Mouse (Mus musculus): ENCODE results near the gene Otoa. TPM values are rescaled to one million over a fixed set of nuclear protein-coding genes. Genes with fewer than 3 reads are reported as not detected.

The Otoa gene
- polyA plus RNA-seq, 1 experiment from 2014 or later = 0.12 TPM

DNA sequence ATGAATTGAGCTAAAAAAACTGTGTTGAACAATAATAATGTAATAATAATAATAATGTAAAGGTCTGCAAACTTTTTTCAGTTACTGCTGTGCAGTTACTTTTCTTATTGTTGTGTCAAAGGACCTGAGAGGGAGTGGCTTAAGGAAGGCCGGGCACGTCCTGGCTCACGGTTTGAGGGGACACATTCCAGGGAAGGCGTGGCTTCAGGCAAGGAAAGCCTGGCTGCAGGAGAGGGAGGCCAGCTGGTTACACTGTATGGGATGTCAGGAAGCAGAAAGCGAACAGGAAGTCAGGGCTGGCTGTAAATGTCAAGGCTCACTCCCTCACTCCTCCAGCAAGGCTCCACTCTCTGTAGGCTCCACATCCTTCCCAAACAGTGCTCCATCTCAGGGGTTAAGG lies 69.2 kb downstream of the Otoa start:
- 66% methylated on average over 5 of the region's 5 CpGs for WGBS
- no peaks in the 10 kb centered on the region for H3K27me3 ChIP-seq (ENCODE audit: control insufficient read depth, insufficient read depth, low read length)
- no peak overlapping the region for H3K9ac ChIP-seq (ENCODE audit: low read length)
- H3K27ac ChIP-seq (ENCODE audit: low read length) = no peak overlapping the region
- no peaks in the 10 kb centered on the region for H3K36me3 ChIP-seq (ENCODE audit: control insufficient read depth, insufficient read depth)
- no peak overlapping the region for H3K4me2 ChIP-seq (ENCODE audit: low read depth, low read length)
- H3K9me3 ChIP-seq (replicated peaks; ENCODE audit: control insufficient read depth, low read length) = no peaks in the 10 kb centered on the region
- H3K4me3 ChIP-seq (ENCODE audit: low read length) = no peak overlapping the region
- ATAC-seq (replicated peaks; ENCODE audit: extremely low read depth, insufficient read depth, low FRiP score) = no peak
- no peaks in the 10 kb centered on the region for H3K4me1 ChIP-seq (ENCODE audit: control insufficient read depth, insufficient read depth, low read length)

DNA sequence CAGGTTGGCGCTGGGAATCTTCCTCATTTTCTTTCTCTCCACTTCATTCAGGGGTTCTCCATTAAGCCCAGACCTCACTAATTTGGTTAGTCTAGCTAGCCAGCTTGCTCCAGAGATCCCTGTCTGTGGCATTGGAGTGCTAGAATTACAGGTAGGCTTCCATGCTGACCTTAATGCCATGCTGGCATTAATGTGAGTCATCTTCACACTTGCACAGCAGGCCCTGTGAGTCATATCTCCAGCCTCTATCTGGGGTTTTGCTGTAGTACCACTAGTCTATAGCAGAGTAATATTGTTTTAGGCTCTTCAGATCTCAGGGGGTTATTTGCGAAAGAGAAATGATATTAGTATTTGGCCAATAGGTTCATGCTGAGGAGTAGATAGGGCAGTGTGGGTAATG lies 70.7 kb downstream of the Otoa start:
- Histone ChIP-seq H3K27ac (ENCODE audit: low read length) (no peak overlapping the region), H3K27me3 (ENCODE audit: control insufficient read depth, insufficient read depth, low read length) (no peaks in the 10 kb centered on the region), H3K4me1 (ENCODE audit: control insufficient read depth, insufficient read depth, low read length) (no peaks in the 10 kb centered on the region), H3K4me3 (ENCODE audit: low read length) (no peak overlapping the region), H3K36me3 (ENCODE audit: control insufficient read depth, insufficient read depth) (no peaks in the 10 kb centered on the region), H3K9me3 (replicated peaks; ENCODE audit: control insufficient read depth, low read length) (no peaks in the 10 kb centered on the region), H3K9ac (ENCODE audit: low read length) (no peak overlapping the region), H3K4me2 (ENCODE audit: low read depth, low read length) (no peak overlapping the region)
- ATAC-seq (replicated peaks; ENCODE audit: extremely low read depth, insufficient read depth, low FRiP score) = no peak
- WGBS = 99% methylated on average over 2 of the region's 2 CpGs

DNA sequence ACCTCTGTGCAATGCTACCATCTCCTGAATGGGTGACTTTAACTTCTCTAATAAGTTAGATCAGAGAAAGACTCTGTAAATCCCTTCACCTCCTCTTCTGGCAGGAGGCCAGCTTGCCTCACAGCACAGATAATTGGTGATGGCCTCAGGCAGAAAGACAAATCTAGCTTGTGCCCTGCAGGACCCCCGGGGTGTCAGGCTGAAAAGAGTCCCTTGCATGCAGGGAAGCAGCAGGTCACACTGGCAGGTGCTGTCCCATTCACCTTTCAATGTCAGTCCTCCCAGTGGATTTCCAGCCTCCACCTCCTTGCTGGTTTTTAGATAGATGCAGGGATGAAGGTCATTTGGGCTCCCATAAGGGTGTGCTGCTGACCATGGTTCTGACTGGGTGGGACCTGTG lies 84.2 kb downstream of the Otoa start:
- H3K4me1 ChIP-seq (ENCODE audit: control insufficient read depth, insufficient read depth, low read length) = no peaks in the 10 kb centered on the region
- H3K9me3 ChIP-seq (replicated peaks; ENCODE audit: control insufficient read depth, low read length) = no peaks in the 10 kb centered on the region
- no peak overlapping the region for H3K9ac ChIP-seq (ENCODE audit: low read length)
- no peak for ATAC-seq (replicated peaks; ENCODE audit: extremely low read depth, insufficient read depth, low FRiP score)
- no peak overlapping the region for H3K27ac ChIP-seq (ENCODE audit: low read length)
- H3K4me3 ChIP-seq (ENCODE audit: low read length) = no peak overlapping the region
- no peak overlapping the region for H3K4me2 ChIP-seq (ENCODE audit: low read depth, low read length)
- WGBS = 44% methylated on average over 1 of the region's 1 CpGs
- no peaks in the 10 kb centered on the region for H3K36me3 ChIP-seq (ENCODE audit: control insufficient read depth, insufficient read depth)
- no peaks in the 10 kb centered on the region for H3K27me3 ChIP-seq (ENCODE audit: control insufficient read depth, insufficient read depth, low read length)

DNA sequence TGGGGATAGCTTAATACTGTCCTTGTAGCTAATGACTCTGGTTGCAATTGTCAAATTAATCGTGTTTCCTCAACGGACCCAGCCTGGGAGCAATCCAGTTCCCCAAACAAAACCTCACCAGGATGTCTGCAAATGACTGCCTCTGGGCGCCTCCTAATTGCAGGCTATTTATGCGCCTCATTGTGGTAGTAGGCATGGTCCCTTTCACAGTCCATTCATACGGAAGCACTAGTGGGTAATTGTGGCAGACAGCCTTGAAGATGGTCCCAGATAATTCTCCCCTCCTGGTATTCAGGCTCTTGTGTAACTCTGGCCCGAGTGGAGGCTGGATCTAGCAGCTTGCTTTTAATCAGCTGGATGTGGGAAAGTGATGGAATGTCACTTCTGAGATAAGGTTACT lies 90.4 kb downstream of the Otoa start:
- Histone ChIP-seq H3K4me2 (ENCODE audit: low read depth, low read length) (no peak overlapping the region), H3K9me3 (replicated peaks; ENCODE audit: control insufficient read depth, low read length) (no peaks in the 10 kb centered on the region), H3K9ac (ENCODE audit: low read length) (no peak overlapping the region), H3K36me3 (ENCODE audit: control insufficient read depth, insufficient read depth) (no peaks in the 10 kb centered on the region), H3K27me3 (ENCODE audit: control insufficient read depth, insufficient read depth, low read length) (no peaks in the 10 kb centered on the region), H3K4me3 (ENCODE audit: low read length) (no peak overlapping the region), H3K4me1 (ENCODE audit: control insufficient read depth, insufficient read depth, low read length) (no peaks in the 10 kb centered on the region), H3K27ac (ENCODE audit: low read length) (no peak overlapping the region)
- no peak for ATAC-seq (replicated peaks; ENCODE audit: extremely low read depth, insufficient read depth, low FRiP score)
- 18% methylated on average over 6 of the region's 6 CpGs for WGBS

DNA sequence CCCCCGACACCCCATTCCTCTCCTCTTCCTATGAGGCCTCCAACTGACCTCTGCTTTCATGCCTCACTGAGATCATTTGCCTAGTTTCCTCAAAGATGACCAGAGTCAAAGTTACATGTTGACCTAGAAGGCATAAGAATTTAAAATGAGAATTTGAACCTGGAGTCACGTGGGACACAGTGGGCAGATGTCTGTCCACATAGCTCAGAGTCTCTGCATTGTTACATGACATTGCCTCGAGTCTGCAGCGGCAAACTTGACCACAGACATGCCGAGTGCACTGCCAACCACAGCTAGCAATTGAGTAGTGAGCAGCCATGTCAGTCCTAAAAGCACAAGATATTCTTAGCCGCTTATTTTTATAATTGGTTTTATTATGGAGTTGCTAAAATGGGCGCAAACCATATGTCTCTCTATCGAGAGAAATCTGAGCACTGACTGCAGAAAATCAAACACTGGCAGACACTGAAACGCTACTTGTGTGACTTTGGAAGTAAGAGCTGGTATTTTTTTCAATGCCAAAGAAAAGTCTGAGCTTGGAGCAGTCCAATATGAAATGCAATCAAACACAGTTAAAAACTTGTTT lies 105.8 kb downstream of the Otoa start:
- Histone ChIP-seq H3K4me2 (ENCODE audit: low read depth, low read length) (no peak overlapping the region), H3K4me1 (ENCODE audit: control insufficient read depth, insufficient read depth, low read length) (no peaks in the 10 kb centered on the region), H3K9me3 (replicated peaks; ENCODE audit: control insufficient read depth, low read length) (0 out of 2 replicates have a peak, but pooled peaks cover 2% of the 10 kb centered on the region), H3K27me3 (ENCODE audit: control insufficient read depth, insufficient read depth, low read length) (no peaks in the 10 kb centered on the region), H3K36me3 (ENCODE audit: control insufficient read depth, insufficient read depth) (no peaks in the 10 kb centered on the region), H3K9ac (ENCODE audit: low read length) (no peak overlapping the region), H3K4me3 (ENCODE audit: low read length) (no peak overlapping the region), H3K27ac (ENCODE audit: low read length) (no peak overlapping the region)
- no peak for ATAC-seq (replicated peaks; ENCODE audit: extremely low read depth, insufficient read depth, low FRiP score)
- WGBS = 76% methylated on average over 9 of the region's 9 CpGs

DNA sequence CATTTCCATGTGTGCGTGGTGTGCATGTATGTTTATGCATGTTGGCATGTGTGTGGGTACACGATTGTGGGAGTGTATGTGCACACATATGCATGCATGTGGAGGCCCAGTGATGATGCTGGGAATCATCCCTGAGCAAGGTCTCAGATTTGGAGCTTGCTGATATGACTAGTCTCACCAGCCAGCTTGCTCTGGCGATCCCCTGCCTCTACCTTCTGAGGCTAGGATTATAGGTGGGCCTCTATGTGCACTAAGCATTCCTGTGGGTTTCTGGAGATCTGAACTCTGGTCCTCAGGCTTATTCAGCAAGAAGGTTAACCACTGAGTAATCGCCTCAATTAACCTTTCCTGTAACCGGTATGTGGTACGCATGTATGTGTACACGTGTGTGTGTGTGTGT lies 107.5 kb downstream of the Otoa start:
- H3K27ac ChIP-seq (ENCODE audit: low read length) = no peak overlapping the region
- no peak for ATAC-seq (replicated peaks; ENCODE audit: extremely low read depth, insufficient read depth, low FRiP score)
- 0 out of 2 replicates have a peak, but pooled peaks cover 2% of the 10 kb centered on the region for H3K9me3 ChIP-seq (replicated peaks; ENCODE audit: control insufficient read depth, low read length)
- H3K4me1 ChIP-seq (ENCODE audit: control insufficient read depth, insufficient read depth, low read length) = no peaks in the 10 kb centered on the region
- H3K4me3 ChIP-seq (ENCODE audit: low read length) = no peak overlapping the region
- no peak overlapping the region for H3K4me2 ChIP-seq (ENCODE audit: low read depth, low read length)
- H3K27me3 ChIP-seq (ENCODE audit: control insufficient read depth, insufficient read depth, low read length) = no peaks in the 10 kb centered on the region
- no peak overlapping the region for H3K9ac ChIP-seq (ENCODE audit: low read length)
- 85% methylated on average over 7 of the region's 7 CpGs for WGBS
- no peaks in the 10 kb centered on the region for H3K36me3 ChIP-seq (ENCODE audit: control insufficient read depth, insufficient read depth)

DNA sequence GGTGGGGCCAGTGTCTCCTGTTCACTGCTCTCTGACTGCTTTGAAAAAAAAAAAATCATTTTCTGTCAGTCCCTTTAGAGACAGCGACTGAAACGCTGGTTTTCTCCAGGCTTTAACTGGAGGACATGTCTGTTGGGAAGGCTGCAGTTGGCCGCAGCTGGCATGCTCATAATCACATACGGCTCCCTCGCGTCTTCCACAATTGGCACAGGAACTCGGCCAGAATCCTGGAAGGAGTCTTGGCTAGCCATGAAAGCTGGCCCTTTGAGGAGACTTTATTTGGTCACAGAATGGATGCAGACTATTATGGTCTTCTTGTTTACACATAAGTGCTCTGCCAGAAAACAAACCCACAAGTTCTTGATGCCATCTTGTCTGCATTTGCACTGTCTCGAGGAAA lies 117.5 kb downstream of the Otoa start:
- H3K36me3 ChIP-seq (ENCODE audit: control insufficient read depth, insufficient read depth) = no peaks in the 10 kb centered on the region
- H3K9ac ChIP-seq (ENCODE audit: low read length) = no peak overlapping the region
- H3K27me3 ChIP-seq (ENCODE audit: control insufficient read depth, insufficient read depth, low read length) = no peaks in the 10 kb centered on the region
- no peak overlapping the region for H3K27ac ChIP-seq (ENCODE audit: low read length)
- no peak overlapping the region for H3K4me2 ChIP-seq (ENCODE audit: low read depth, low read length)
- no peak for ATAC-seq (replicated peaks; ENCODE audit: extremely low read depth, insufficient read depth, low FRiP score)
- H3K9me3 ChIP-seq (replicated peaks; ENCODE audit: control insufficient read depth, low read length) = no peaks in the 10 kb centered on the region
- 73% methylated on average over 8 of the region's 8 CpGs for WGBS
- H3K4me1 ChIP-seq (ENCODE audit: control insufficient read depth, insufficient read depth, low read length) = no peaks in the 10 kb centered on the region
- no peak overlapping the region for H3K4me3 ChIP-seq (ENCODE audit: low read length)

DNA sequence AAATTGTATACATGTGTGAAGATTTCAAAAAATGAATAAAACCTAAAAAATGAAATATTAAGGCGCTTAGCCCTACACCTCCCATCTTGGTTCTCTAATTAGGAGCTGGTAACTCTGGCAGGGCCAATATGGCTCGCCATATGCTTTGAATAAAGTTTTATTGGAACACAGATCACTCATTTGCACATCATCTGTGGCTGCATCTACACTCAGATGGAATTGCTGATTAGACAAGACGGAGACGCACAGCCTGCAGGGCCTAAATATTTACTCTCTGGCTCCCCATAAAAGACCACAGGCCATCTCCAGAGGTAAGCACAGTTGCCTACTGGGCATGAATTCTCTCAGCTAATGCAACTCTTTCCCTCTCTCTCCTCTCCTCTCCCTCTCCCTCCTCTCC lies 130.4 kb downstream of the Otoa start:
- Histone ChIP-seq H3K27ac (ENCODE audit: low read length) (no peak overlapping the region), H3K36me3 (ENCODE audit: control insufficient read depth, insufficient read depth) (no peaks in the 10 kb centered on the region), H3K9ac (ENCODE audit: low read length) (no peak overlapping the region), H3K4me3 (ENCODE audit: low read length) (no peak overlapping the region), H3K4me2 (ENCODE audit: low read depth, low read length) (no peak overlapping the region), H3K4me1 (ENCODE audit: control insufficient read depth, insufficient read depth, low read length) (no peaks in the 10 kb centered on the region), H3K9me3 (replicated peaks; ENCODE audit: control insufficient read depth, low read length) (no peaks in the 10 kb centered on the region), H3K27me3 (ENCODE audit: control insufficient read depth, insufficient read depth, low read length) (no peaks in the 10 kb centered on the region)
- no peak for ATAC-seq (replicated peaks; ENCODE audit: extremely low read depth, insufficient read depth, low FRiP score)
- 81% methylated on average over 4 of the region's 4 CpGs for WGBS

Measured in heart, embryonic 16.5 days (tissue).